Mouse (Mus musculus): ENCODE measurements around the gene C7. TPM values are rescaled to one million over a fixed set of nuclear protein-coding genes. Genes with fewer than 3 reads are reported as not detected.

C7 gene
- polyA plus RNA-seq, 1 experiment = 0.66 TPM

- no peak overlapping the region for H3K27ac ChIP-seq (ENCODE audit: insufficient read depth, low read depth, low read length)
- H3K27me3 ChIP-seq (ENCODE audit: control insufficient read depth, insufficient read depth, low read length) = no peaks in the 10 kb centered on the region
- H3K4me3 ChIP-seq (ENCODE audit: low read depth, low read length) = no peak overlapping the region
- TF ChIP-seq CTCF (IDR thresholded peaks at IDR 0.05; ENCODE audit: extremely low read depth, insufficient read length, insufficient replicate concordance, low read depth, low read length) = no peak
- no peak for TF ChIP-seq POLR2A (IDR thresholded peaks at IDR 0.05; ENCODE audit: low read depth, low read length)
- WGBS = 95% methylated on average over 1 of the region's 1 CpGs
- H3K36me3 ChIP-seq (ENCODE audit: control insufficient read depth, insufficient read depth, low read length) = peaks cover 14% of the 10 kb centered on the region
- no peaks in the 10 kb centered on the region for H3K4me1 ChIP-seq (ENCODE audit: control insufficient read depth, insufficient read depth, insufficient read length, low read length)
These were observed 33.8 kb upstream of the C7 start for GRCm38 (mm10) chr15:5097376-5097775.

GRCm38 (mm10) chr15:5095534-5096301 lies 32.2 kb upstream of the C7 start:
- WGBS = 75% methylated on average over 11 of the region's 11 CpGs
- TF ChIP-seq CTCF (IDR thresholded peaks at IDR 0.05; ENCODE audit: extremely low read depth, insufficient read length, insufficient replicate concordance, low read depth, low read length) (no peak), POLR2A (IDR thresholded peaks at IDR 0.05; ENCODE audit: low read depth, low read length) (no peak)
- no peaks in the 10 kb centered on the region for H3K27me3 ChIP-seq (ENCODE audit: control insufficient read depth, insufficient read depth, low read length)

GRCm38 (mm10) chr15:5090131-5090530 lies 26.6 kb upstream of the C7 start:
- no peak overlapping the region for H3K4me3 ChIP-seq (ENCODE audit: low read depth, low read length)
- TF ChIP-seq POLR2A (IDR thresholded peaks at IDR 0.05; ENCODE audit: low read depth, low read length) (no peak), CTCF (IDR thresholded peaks at IDR 0.05; ENCODE audit: extremely low read depth, insufficient read length, insufficient replicate concordance, low read depth, low read length) (no peak)
- no peaks in the 10 kb centered on the region for H3K36me3 ChIP-seq (ENCODE audit: control insufficient read depth, insufficient read depth, low read length)
- WGBS = 84% methylated on average over 10 of the region's 10 CpGs
- no peaks in the 10 kb centered on the region for H3K4me1 ChIP-seq (ENCODE audit: control insufficient read depth, insufficient read depth, insufficient read length, low read length)
- no peak overlapping the region for H3K27ac ChIP-seq (ENCODE audit: insufficient read depth, low read depth, low read length)
- H3K27me3 ChIP-seq (ENCODE audit: control insufficient read depth, insufficient read depth, low read length) = no peaks in the 10 kb centered on the region

More at GRCm38 (mm10) chr15:5095534-5096301, 32.2 kb upstream of the C7 start:
- H3K36me3 ChIP-seq (ENCODE audit: control insufficient read depth, insufficient read depth, low read length) = peaks cover 14% of the 10 kb centered on the region
- H3K27ac ChIP-seq (ENCODE audit: insufficient read depth, low read depth, low read length) = no peak overlapping the region
- no peaks in the 10 kb centered on the region for H3K4me1 ChIP-seq (ENCODE audit: control insufficient read depth, insufficient read depth, insufficient read length, low read length)
- no peak overlapping the region for H3K4me3 ChIP-seq (ENCODE audit: low read depth, low read length)

DNA sequence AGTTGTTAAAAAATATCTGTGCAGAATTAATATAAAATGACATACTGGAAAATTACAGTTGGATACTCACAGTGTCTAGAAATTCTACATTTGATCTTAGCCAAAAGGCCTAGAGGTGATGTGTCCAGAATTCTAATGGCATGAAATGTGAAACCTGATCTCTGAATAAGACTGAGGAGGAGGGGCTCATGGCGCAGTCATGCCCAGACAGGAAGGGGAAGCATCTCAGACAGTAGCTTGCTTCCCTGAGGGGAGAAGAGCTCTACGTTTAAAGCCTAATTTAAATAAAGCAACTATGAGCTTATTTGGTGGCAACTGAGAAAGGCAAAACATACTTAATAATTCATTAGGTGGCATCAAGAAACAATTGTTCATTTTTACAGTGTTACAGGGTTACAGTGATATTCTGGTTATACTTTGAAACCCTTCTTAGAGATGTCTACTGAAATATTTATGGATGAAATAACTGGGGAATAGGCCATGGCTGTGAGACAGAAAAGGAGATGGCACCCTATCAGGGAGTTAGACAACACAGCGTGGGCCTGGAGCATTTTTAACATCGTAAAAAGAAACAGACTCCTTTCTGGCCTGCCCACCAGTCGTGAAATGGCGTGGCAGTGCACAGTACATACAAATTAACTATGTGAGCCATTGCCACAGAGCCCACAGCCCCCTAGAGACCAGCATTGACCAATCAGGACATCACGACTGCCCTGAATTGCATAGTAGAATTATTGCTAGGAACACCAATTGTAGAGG lies 25.5 kb upstream of the C7 start:
- no peak overlapping the region for H3K4me3 ChIP-seq (ENCODE audit: low read depth, low read length)
- TF ChIP-seq CTCF (IDR thresholded peaks at IDR 0.05; ENCODE audit: extremely low read depth, insufficient read length, insufficient replicate concordance, low read depth, low read length) (no peak), POLR2A (IDR thresholded peaks at IDR 0.05; ENCODE audit: low read depth, low read length) (no peak)
- no peaks in the 10 kb centered on the region for H3K36me3 ChIP-seq (ENCODE audit: control insufficient read depth, insufficient read depth, low read length)
- 75% methylated on average over 7 of the region's 7 CpGs for WGBS
- no peak overlapping the region for H3K27ac ChIP-seq (ENCODE audit: insufficient read depth, low read depth, low read length)
- no peaks in the 10 kb centered on the region for H3K4me1 ChIP-seq (ENCODE audit: control insufficient read depth, insufficient read depth, insufficient read length, low read length)
- no peaks in the 10 kb centered on the region for H3K27me3 ChIP-seq (ENCODE audit: control insufficient read depth, insufficient read depth, low read length)

DNA sequence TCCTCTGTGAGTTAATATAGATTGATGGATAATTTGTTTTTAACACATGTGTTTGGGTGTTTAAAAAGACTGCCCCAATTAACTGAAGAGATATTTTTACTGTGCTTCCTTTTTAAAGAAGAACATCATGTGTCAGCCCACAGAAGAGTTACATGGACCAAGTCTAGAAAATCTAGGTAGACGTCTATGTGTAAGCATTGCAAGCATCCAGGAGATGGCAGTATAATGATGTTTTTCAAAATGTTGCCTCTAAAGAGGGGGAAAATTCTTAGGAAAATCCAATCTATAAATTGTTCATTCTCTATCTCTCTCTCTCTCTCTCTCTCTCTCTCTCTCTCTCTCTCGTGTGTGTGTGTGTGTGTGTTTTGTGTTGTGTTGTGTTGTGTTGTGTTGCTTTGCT lies 22.6 kb upstream of the C7 start:
- Histone ChIP-seq H3K4me1 (ENCODE audit: control insufficient read depth, insufficient read depth, insufficient read length, low read length) (no peaks in the 10 kb centered on the region), H3K27ac (ENCODE audit: insufficient read depth, low read depth, low read length) (no peak overlapping the region), H3K4me3 (ENCODE audit: low read depth, low read length) (no peak overlapping the region), H3K36me3 (ENCODE audit: control insufficient read depth, insufficient read depth, low read length) (no peaks in the 10 kb centered on the region), H3K27me3 (ENCODE audit: control insufficient read depth, insufficient read depth, low read length) (no peaks in the 10 kb centered on the region)
- TF ChIP-seq CTCF (IDR thresholded peaks at IDR 0.05; ENCODE audit: extremely low read depth, insufficient read length, insufficient replicate concordance, low read depth, low read length) (no peak), POLR2A (IDR thresholded peaks at IDR 0.05; ENCODE audit: low read depth, low read length) (no peak)
- 10% methylated on average over 2 of the region's 2 CpGs for WGBS

DNA sequence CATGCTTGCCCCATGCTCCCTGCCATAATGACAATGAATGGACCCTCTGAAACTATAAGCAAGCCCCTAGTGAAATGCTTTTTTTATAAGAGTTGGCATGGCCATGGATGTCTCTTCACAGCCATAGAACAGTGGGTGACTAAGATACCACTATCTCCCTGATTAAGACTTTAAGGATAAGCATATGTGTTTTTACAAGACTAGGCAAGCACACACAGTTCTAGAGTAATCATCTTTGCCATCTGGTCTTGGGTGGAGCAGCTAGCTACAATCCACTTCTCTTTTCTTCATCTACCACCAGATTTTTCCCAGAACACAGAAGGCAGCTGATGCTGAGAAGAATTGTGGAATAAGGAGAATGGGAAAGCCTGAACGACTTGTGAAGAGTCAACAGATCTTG lies 17.7 kb upstream of the C7 start:
- WGBS = 64% methylated on average over 1 of the region's 1 CpGs
- no peaks in the 10 kb centered on the region for H3K36me3 ChIP-seq (ENCODE audit: control insufficient read depth, insufficient read depth, low read length)
- no peak for TF ChIP-seq POLR2A (IDR thresholded peaks at IDR 0.05; ENCODE audit: low read depth, low read length)
- TF ChIP-seq CTCF (IDR thresholded peaks at IDR 0.05; ENCODE audit: extremely low read depth, insufficient read length, insufficient replicate concordance, low read depth, low read length) = no peak
- no peak overlapping the region for H3K4me3 ChIP-seq (ENCODE audit: low read depth, low read length)
- no peak overlapping the region for H3K27ac ChIP-seq (ENCODE audit: insufficient read depth, low read depth, low read length)
- no peaks in the 10 kb centered on the region for H3K27me3 ChIP-seq (ENCODE audit: control insufficient read depth, insufficient read depth, low read length)
- no peaks in the 10 kb centered on the region for H3K4me1 ChIP-seq (ENCODE audit: control insufficient read depth, insufficient read depth, insufficient read length, low read length)
